Mouse (Mus musculus) brain, embryonic 14.5 days (tissue): ENCODE measurements at regions not wholly inside any gene's neighbourhood (a gene's known extent, or its start where the extent isn't known, plus 50 kb on each side); places are given as distances from the start of the nearest gene placed in this dataset.
"Not testable (repeated sequence)": the region's sequence is repeated elsewhere in the genome, so short reads cannot be mapped to it uniquely, and the experiment has no call there.

Experiments used
- DNase-seq: peaks from one replicate; pipeline ENCODE4 v3.0.0-alpha.2; 2011; ENCODE audit warnings: low read depth
- CTCF ChIP-seq: fragments of 200-500 bp; IDR thresholded peaks from 2 replicates; pipeline ENCODE4 v1.5.1; 2012; ENCODE audit warnings: inconsistent platforms, mild to moderate bottlenecking, moderate library complexity, borderline replicate concordance; ENCODE audit not compliant: insufficient read depth, insufficient read length; ENCODE audit errors: extremely low read depth
- POLR2A ChIP-seq: fragments of 200-500 bp; IDR thresholded peaks from 2 replicates; pipeline ENCODE4 v1.6.1; 2012; ENCODE audit warnings: mild to moderate bottlenecking, inconsistent platforms, borderline replicate concordance; ENCODE audit not compliant: poor library complexity, insufficient read depth, insufficient read length, severe bottlenecking; ENCODE audit errors: extremely low read depth

DNA sequence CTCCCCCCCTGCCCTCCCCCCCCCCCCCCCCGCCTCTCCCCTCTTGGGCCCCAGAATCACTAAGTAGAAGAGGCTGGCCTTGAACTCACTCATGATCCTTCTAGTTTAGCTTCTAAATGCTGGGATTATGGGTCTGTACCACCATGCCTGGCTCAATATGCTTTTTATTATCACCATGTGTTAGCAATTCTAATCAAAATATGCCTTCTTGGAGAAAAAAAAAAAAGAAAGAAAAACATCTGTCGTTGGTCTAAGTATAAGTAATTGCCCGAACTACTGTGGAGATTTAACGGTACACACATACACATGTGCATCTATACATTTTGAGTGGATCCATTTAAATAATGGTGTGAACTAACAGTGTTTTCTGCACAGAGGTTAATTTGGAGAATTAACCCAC lies 80.4 kb upstream of the Max start:
- no peak for DNase-seq
- TF ChIP-seq CTCF (no peak), POLR2A (no peak)

DNA sequence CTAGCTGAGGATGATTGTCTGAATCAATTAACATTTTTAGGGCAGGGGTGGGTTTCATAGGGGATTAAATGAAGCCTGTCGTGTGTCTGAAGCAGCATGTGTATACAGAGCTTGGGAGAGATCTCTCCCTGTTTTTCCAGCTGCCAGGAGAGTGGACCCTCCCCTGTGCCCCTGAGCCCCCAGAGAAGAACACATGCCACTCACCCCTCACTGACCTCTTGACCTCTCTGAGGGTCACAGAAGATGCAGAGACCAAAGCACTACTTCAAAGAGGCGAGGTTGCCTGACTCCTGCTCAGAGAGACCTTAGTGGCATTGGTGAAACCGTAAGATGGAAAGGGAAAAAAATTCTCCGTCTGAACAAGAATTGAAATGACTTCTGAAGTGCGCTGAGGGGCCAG lies 79.1 kb upstream of the Max start:
- no peak for TF ChIP-seq CTCF
- TF ChIP-seq POLR2A, result no peak
- DNase-seq, result no peak

DNA sequence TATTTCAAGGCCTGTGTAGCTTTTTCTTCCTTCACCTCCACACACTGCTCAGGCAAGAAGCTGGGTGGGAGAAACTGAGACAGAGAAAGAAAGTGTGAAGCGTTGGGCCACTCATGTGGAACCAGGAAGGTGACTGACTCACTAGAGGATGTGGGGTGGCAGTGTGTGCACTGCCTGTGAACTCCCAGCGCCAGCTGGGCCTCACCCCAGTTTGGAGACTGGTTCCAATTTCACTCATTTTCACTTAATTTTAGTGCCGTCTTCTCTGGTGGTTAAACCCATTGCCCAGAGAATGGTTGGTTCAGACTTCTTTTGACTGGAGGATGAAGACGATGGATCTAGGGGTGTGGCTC lies 77.9 kb upstream of the Max start:
- DNase-seq, result no peak
- no peak for TF ChIP-seq POLR2A
- no peak for TF ChIP-seq CTCF

DNA sequence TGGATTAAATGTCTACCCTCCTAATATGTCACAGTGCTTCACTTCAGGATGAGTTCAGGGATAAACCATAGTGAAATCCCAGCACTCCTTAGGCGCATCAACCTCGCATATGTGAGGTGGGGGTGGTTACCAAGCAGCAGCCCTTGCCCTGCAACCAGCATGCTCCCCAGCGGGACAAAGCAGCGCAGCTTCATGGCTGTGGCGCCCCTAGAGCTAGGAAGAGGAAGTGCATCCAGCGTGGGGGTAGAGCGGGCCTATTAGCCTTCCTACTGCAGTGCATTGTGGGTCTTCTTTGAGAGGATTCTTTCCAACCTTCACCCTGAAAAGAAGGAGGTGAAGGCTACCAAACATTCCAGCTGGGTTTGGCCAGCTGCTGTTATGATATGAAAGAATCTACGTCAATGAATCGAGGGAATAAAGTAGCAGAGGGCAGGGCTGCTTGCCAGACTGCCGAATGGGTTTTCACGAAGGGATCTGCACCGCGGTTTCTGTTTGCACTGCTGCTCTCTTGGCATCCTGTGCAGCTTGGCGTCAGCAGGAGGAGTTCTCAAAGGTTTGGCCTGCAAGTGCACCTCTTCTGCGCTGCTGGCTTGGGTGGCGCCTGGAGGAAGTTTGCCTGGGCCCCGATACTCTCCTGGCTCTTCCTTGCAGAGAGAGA lies 77.4 kb upstream of the Max start:
- no peak for TF ChIP-seq POLR2A
- no peak for TF ChIP-seq CTCF
- peak; percentile 54 for DNase-seq

DNA sequence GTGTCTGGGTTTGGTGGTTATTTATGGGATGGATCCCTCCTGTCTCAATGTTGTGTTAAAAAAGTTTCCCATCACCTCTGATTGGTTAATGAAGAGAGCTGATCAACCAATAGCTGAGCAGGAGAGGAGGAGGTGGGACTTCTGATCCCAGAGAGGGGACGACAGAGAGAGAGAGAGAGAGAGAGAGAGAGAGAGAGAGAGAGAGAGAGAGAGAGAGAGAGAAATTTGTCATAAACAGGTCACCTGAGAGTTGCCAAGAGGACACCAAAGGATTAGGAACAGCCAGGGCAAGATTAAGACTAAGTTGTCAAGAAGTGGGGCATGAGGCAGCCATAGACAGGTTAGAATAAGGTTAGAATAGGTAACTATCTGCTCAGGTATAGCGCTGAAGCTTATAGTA lies 73.7 kb upstream of the Max start:
- no peak for DNase-seq
- TF ChIP-seq CTCF (no peak), POLR2A (no peak)

DNA sequence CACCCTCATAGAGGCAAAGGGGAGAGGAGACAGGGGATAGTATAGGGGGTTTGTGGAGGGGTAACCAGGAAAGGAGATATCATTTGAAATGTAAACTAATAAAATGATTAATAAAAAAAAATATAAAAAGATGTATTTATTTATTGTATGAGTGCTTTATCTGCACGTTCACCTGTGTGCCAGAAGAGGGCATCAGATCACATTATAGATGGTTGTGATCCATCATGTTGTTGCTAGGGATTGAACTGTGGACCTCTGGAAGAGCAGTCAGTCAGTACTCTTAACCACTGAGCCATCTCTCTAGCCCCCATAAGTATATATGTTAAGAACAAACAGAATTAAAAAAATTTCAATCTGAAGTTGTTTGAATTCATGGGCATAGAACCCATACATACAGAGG lies 69.4 kb upstream of the Max start:
- TF ChIP-seq CTCF, result no peak
- TF ChIP-seq POLR2A, result no peak
- no peak for DNase-seq

DNA sequence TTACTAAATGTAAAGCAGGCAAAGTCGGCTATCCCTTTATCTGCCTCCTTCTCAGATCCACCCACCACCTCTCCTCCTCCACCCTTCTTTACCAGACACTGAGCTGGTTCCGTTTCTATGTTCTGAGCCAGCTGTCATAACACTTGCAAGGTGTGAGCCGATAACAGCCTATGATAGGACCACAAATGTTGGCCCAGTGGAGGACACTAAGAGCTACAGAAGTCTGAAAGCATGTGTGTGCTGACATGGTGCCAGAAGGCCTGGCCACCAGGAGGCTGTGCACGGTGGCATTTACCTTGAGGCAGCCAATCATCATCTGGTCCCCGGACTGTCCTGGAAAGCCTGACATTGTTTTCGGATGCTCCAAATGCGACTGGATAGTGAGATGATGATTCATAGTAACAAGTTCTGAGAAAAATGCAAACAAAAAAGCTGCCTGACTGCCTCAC lies 63.5 kb upstream of the Max start:
- TF ChIP-seq CTCF, result no peak
- no peak for TF ChIP-seq POLR2A
- DNase-seq, result no peak

DNA sequence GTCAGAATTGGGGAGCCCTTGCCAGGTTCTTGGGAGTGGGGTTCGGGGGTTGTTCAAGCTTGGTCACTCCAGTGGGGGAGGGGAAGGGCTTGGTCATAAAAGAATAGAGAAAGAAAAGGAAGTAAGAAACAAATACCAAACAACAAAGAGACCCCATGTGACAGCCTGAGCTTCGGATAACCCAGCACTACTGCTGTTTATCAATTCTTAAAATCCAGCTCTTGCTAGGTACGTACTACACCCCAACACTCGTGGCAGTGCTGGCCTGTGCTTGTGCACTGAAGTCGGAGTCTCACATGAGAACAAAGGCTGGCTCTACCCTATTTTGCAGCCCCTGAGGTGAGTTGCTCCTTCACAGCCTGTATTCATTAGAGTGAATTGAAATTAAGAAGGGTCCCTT lies 60.5 kb upstream of the Max start:
- TF ChIP-seq CTCF, result no peak
- TF ChIP-seq POLR2A, result no peak
- DNase-seq, result peak; percentile 44

DNA sequence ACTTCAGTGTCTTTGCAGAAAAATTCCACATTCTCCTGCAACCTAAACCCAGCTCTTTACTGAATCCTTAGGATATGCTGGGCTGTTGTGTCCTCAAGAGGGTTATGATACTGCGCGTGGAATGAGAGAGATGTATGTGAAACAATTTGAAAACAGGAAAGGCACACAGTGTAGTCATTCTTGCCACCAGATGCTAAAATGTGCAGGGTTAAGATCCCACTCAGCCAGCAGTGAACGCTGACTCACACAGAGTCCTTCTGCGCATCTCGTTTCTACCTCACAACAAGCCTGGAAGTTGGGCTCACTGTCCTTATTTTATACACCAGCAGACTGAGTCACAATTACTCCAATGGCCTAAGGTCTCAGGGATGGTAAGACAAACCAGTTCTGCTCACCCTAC lies 59.9 kb upstream of the Max start:
- TF ChIP-seq CTCF (no peak), POLR2A (no peak)

DNA sequence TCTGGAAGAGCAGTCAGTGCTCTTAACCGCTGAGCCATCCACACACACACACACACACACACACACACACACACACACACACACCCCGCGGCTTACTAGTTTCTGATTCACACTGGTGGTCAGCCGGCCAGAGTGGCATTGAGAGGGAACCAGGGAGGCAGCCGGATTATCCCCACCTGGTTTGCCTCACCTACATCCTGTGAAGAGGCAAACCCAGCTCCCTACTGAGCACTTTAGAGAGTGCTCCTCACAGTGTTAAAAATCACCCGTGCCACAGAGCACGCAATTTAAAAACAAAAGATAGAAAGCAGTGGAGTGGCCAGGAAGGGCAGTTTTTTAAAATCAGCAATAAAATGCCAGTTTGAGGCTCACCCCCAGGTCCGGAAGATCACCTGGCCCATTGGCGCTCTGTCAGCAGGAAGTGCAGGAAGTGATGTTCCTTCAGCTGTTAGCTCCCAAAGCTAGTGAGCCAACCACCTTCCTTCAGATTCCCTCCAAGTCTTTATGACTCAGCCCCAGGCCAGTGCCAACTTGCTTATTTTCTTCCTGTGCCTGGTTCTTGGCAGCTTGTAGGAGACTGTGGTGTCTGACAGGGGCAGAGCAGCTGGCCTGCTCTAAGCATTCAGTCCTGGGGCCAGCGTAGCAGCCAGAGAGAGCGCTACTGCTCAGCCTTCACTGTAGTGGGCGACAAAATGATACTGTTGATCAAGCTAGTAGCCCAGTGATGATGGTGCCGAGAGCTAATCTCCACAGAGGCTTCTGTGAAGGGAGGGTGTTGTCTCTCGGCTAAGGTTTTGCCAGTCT lies 57.9 kb upstream of the Max start:
- no peak for TF ChIP-seq CTCF
- no peak for TF ChIP-seq POLR2A
- peak; percentile 83 for DNase-seq

More for the DNA sequence above, 59.9 kb upstream of the Max start:
- no peak for DNase-seq

DNA sequence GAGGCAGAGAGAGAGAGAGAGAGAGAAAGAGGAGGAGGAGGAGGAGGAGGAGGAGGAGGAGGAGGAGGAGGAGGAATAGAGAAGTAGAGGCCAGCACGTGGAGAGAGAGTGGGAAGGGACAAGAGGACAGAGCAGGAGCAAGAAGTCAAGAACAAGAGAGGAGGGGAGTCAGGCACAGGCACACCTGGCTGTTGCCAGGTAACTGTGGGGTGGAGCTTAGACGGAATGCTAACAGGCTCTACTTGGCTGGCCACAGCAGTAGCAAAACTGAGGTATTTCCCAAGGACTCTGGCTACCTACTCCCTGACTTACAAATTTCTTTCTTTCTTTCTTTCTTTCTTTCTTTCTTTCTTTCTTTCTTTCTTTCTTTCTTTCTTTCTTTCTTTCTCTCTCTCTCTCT lies 57.1 kb upstream of the Max start:
- not testable (repeated sequence) for DNase-seq

DNA sequence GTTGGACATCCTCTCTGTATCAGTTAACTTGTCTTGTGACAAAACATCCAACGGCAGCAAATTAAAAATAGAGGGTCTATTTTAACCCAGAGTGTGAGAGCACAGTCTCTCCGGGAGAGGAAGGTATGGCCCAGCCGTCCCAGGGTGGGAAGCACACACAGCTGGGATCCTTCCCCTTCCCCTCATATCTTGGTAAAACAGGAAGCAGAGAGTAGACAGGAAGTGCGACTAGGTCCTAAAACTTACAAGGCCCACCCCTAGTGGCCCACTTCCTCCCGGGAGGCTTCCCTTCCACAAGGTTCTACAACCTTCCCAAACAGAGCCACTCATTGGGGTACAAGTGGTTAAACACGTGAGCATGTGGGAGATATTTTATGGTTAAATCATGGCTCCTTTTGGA lies 56.4 kb upstream of the Max start:
- DNase-seq, result no peak
- TF ChIP-seq POLR2A (no peak), CTCF (no peak)

DNA sequence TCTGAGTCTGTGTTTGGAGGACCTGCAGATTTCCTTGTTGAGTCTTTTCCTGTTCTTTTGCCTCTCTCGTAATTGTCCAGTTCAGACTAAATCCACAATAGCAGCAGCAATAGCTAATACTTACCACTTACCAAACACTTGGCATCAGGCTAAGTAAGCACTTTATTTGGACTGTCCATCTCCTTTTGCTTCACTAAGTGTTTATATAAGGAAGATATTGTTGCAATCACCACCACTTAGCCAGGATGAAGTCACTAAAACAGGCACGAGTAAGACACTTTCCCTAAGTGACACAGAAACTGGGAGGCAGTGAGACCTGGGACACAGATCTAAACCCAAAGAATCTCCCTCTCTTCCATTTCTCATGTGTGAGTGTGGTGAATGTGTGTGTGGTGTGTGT lies 52.9 kb upstream of the Max start:
- TF ChIP-seq POLR2A (no peak), CTCF (no peak)

More for the DNA sequence above, 52.9 kb upstream of the Max start:
- DNase-seq, result no peak
